Mouse (Mus musculus) spleen, postnatal 14 days (tissue): ENCODE measurements at regions not wholly inside any gene's neighbourhood (a gene's known extent, or its start where the extent isn't known, plus 50 kb on each side); places are given as distances from the start of the nearest gene placed in this dataset.
"Not testable (repeated sequence)": the region's sequence is repeated elsewhere in the genome, so short reads cannot be mapped to it uniquely, and the experiment has no call there.

Experiments used
- DNase-seq, 2 experiments: peaks; one replicate each; pipeline ENCODE4 v3.0.0; 2021 to 2022; ENCODE audit warnings: low spot score in 2 of 2

GRCm38 (mm10) chr9:31653788-31654187, 189.5 kb upstream of the Tmem45b start:
- DNase-seq: no peak

GRCm38 (mm10) chr9:31650362-31651130, 186.3 kb upstream of the Tmem45b start:
- DNase-seq: no peak

DNA sequence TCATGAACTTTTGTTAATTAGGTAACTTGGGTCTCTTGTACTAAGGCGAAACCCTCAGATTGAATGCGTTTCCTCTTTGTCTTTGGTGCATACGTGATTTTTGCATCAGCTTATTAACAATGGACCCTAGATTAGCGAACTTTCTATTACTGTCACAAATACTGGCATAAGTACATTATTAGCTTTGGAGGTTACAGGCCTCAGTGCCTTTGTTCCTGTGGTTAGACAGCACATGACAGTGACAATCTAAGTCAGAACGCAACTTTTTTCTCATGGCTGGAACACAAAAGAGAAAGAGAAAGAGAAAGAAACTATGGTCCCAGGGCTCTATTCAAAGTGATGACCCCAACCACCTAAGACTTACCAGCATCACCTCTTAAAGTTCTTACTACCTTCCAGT, 184.8 kb upstream of the Tmem45b start:
- DNase-seq: no peak

GRCm38 (mm10) chr9:31648551-31648950, 184.3 kb upstream of the Tmem45b start:
- no peak for DNase-seq

GRCm38 (mm10) chr9:31645114-31645513, 180.9 kb upstream of the Tmem45b start:
- DNase-seq: no peak

GRCm38 (mm10) chr9:31644106-31644505, 179.8 kb upstream of the Tmem45b start:
- DNase-seq: no peak

DNA sequence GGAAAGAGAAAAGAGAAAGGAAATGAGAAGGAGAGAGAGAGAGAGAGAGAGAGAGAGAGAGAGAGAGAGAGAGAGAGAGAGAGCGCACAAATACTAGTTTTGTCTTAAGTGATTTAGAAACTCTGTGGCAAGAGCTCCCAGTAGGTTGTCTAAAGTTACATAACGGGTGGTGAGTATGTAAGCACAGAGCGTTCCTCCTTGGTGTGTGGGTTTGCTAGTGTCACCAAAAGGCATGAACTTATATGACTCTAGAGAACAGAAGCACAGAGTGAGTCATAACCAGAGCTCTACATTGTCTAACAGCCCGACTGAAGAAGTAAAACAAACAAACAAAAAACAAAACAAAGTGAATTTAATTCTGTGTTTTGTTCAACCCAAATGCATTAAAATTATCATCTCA, 177.9 kb upstream of the Tmem45b start:
- no peak for DNase-seq

- DNase-seq: no peak
Observed at GRCm38 (mm10) chr9:31628291-31628690, 164.0 kb upstream of the Tmem45b start.

DNA sequence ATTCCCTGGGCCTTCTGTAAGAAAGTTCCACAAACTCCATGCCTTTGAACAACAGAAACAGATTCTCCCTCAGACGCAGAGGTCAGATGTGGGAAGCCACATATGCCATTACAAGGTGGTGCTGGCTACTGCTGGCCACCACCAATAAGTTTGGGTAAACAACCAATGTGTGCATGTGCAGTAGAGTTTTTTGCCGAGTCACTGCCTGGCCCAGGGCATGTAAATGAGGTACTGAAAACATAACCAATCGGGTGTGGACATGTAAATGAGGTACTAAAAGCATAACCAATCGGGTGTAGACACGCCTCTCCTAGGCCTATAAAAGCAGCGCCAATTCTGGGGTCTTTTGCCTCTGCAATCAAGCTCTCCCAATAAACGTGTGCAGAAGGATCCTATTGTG, 157.3 kb upstream of the Tmem45b start:
- not testable (repeated sequence) for DNase-seq

DNA sequence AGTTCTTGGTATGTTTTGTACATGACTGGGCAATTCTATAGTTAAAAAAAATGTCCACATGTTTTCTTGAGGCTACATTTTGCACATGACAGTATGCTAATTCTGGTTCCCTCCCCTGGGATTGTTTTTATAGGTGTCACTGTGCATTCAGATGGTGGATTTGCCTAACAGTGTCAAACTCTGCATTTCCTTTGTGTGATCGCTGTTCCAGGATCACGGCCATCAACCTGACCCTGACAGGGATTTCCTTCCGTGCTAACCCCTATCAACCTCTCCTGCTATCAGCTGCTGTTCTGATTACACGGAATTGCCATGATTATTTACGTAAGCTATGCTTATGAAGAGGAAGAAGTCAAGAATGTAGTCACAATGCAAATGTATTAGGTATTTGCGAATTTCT, 155.1 kb upstream of the Tmem45b start:
- DNase-seq: no peak

- no peak for DNase-seq
Observed at GRCm38 (mm10) chr9:31614250-31614945, 150.1 kb upstream of the Tmem45b start.

DNA sequence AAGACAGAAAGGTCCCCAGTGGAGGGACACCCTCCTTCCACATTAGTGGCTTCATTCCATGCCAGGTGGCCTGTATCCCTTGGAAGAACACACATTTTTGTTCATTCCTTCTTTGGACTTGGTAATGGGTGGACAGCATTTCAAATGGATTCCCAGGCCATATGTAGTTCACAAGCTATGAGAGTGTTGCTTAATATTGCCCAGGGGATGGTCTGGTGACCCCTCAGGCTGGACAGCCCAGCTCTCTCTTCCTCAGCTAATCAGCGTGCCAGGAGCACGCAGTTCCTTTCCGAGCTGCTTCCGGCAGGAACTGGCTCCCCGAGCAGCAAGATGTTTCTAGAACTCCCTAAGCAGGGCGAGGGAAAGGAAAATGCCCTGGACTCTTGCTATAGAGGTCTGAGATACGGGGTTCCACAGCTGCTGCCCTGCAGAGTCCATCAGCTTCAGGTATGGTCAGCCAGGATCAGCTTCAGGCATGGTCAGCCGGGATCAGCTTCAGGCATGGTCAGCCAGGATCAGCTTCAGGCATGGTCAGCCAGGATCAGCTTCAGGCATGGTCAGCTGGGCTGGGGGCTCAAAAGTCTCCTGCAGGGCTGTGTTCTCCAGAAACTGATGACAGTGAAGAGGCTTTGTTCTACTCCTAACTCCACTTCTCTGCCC, 146.9 kb upstream of the Tmem45b start:
- DNase-seq: no peak

DNA sequence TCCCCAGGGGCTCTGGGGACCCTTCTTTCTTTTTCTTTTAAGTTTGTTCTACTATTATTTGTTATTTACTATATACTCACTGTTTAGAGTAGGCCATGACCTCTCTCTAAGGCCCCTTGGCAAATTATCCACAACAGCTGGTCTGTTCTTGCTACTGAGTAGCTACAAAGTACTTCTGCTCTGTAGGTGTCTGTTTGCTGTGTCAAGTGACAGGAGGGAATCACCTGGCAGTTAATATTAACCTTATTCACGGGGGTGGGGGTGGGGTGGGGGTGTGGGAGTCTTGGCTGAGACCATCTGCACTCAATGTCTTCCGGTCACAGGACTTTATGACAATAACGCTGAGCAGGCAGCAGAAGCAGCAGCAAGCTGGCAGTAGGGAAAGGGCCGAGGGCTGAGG, 146.4 kb upstream of the Tmem45b start:
- no peak for DNase-seq

DNA sequence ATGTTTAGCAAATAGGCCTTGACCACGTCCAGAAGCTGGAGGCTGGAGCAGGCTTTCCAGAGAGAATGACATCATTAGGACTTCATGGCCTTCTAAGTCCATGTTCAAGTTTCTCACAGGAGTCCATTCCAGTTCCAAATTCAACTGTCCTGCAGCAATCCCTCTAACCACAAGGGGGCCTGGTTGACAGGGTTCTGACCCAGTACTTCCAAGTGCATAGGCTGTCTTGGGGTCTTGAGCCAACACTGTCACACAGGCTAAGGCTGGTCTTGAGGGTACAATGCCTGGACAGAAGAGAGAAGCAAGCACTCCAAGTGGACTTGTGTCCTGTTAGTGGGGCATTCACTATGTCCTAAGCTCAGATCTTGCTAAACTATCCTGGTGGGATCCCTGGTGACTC, 145.9 kb upstream of the Tmem45b start:
- no peak for DNase-seq

DNA sequence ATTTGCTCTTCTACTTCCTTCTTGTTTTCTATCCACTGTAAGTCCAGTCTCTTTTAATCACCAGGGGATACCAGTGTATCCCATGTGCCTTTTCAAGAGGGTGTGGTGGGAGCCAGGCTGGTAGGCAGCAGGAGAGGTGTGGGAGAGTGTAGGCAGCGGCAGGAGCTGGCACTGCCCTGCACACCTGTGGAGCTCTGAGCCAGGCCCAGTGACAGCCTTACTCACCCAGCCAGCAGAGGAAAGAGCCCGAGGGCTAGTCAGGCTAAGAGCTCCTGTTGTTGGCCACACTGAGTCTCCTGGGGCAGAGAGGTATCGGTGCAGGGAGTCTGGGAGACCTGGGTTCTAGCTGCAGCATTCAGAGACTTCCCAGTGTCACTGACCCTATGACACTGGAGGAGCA, 145.5 kb upstream of the Tmem45b start:
- no peak for DNase-seq

DNA sequence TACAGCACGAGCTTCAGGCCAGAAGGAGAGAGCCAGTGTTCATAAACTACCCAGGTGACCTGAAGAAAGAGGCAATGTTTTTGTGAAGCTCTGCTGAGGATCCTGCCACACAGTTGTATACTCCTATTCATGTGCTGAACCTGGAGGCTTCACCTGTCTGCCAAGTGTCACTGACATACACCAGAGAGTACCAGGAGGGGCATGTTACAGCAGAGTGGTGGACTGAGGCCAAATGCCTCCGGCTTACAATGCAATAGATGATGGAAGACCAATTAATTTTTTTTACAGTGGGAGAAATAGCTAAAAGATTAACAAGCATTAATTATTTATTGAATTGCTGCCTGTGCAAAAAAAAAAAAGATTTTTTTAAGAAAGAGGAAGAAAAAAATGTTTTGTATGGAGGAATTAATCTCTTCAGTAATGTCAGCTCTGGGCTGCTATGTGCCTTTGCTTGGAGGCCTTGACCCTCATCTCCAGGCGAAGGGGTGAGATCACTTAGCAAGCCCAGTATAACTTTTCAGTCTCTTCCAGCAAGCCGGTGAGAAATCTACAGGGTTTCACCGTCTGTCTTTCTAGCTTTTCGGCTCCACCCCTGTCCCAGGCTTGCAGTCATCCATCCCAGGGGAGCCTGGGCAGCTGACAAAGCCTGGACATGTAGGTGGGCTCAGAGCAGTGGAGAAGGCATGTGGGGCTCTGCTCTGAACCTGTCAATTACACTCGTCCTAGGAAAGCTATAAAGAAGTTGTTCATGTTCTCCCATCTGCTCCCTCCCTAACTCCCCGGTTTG, 144.0 kb upstream of the Tmem45b start:
- no peak for DNase-seq

DNA sequence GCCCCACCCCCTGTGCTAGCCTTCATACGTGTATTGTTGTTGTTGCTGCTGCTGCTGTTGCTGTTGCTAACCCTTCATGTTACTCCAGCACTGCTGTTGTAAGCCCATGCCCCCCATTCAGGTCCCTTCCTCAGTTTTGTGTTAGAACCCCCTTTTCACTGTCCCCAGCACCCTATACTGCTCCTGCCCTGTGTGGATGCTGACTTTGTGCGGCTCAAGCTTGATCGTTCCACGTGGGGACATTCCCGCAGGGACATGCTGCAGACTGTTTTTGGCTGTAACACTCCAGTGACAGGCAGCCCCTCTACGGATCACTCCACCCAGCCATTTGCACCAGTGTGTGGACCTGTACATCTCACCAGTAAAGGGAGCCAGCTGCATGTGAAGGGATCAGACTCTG, 142.7 kb upstream of the Tmem45b start:
- DNase-seq: no peak

GRCm38 (mm10) chr9:31604497-31605090, 140.3 kb upstream of the Tmem45b start:
- no peak for DNase-seq

- no peak for DNase-seq
Observed at GRCm38 (mm10) chr9:31602707-31603106, 138.4 kb upstream of the Tmem45b start.

DNA sequence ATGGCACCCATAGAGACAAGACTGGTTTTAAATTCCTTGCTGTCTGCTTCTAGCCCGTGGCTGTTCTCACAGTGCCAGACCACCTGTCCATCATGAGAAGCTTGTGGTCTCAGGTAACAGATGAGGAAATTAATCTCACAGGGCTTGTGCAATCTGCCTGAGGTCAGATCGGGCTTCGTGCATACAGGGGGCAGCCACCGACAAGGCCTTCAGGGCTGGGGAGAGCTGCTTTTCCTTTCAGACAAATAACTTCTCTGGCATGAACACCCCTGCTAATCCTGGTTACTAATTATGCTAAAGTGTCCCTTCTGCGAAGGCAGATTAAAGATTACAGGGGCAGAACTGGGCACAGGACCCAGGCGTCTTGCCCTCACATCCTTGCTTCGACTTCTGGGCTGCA, 130.8 kb upstream of the Tmem45b start:
- no peak for DNase-seq

GRCm38 (mm10) chr9:31587671-31588070, 123.4 kb upstream of the Tmem45b start:
- no peak for DNase-seq

DNA sequence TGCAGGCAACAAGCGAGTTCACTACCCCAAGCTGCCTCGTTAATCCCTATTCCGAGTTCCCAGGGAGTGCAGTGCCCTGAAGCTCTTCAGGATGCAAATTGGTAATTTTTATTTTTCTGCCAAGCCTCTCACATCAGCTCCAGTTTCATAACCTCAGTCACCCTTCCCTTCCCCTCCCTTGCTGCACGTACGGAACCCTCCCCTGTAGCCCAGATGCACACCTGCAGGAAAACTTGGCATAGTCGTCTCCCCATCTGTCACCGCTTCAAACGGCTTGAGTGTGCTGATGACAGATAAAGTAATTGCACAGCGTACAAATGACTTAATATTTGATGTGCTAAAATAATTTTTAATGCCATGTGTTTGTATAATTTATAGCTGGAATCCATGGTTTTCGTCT, 119.7 kb upstream of the Tmem45b start:
- no peak for DNase-seq
